Mouse (Mus musculus) intestine, embryonic 14.5 days (tissue): ENCODE data around the gene Cldn2. TPM values are rescaled to one million over a fixed set of nuclear protein-coding genes. Genes with fewer than 3 reads are reported as not detected.

Source experiments
- ATAC-seq: fragments of 200-750 bp; cut with Nextera tagmentation; replicated peaks from 2 replicates; pipeline ENCODE4 v1.8.0; 2017; ENCODE audit warnings: low read depth, moderate number of reproducible peaks, moderate TSS enrichment, moderate library complexity; ENCODE audit not compliant: low FRiP score, low TSS enrichment
- DNase-seq: peaks from one replicate; pipeline ENCODE4 v3.0.0-alpha.2; 2018; ENCODE audit warnings: low spot score
- H3K27ac ChIP-seq: fragments of 300-500 bp; sonication (generic); 2 replicates; pipeline ENCODE4 v1.5.1; 2014; ENCODE audit warnings: low read depth, mild to moderate bottlenecking, control low read depth
- H3K27me3 ChIP-seq: fragments of 300-500 bp; sonication (generic); replicated peaks from 2 replicates; pipeline ENCODE4 v1.6.1; 2014; ENCODE audit warnings: low read length, control low read depth; ENCODE audit not compliant: control insufficient read depth, insufficient read depth
- H3K36me3 ChIP-seq: fragments of 300-500 bp; sonication (generic); 2 replicates; pipeline ENCODE4 v1.6.1; 2014; ENCODE audit warnings: low read length, control low read depth; ENCODE audit not compliant: control insufficient read depth, insufficient read depth
- H3K4me1 ChIP-seq: fragments of 300-500 bp; sonication (generic); replicated peaks from 2 replicates; pipeline ENCODE4 v1.6.1; 2014; ENCODE audit warnings: low read length, control low read depth, mixed read lengths; ENCODE audit not compliant: control insufficient read depth, insufficient read depth
- H3K4me2 ChIP-seq: fragments of 300-500 bp; sonication (generic); 2 replicates; pipeline ENCODE4 v1.6.1; 2014; ENCODE audit warnings: low read length
- H3K4me3 ChIP-seq: fragments of 300-500 bp; sonication (generic); 2 replicates; pipeline ENCODE4 v1.5.1; 2014; ENCODE audit warnings: low read depth, low read length, control low read depth, mixed read lengths
- H3K9ac ChIP-seq: fragments of 300-500 bp; sonication (generic); 2 replicates; pipeline ENCODE4 v1.6.1; 2014; ENCODE audit warnings: mild to moderate bottlenecking, low read length
- H3K9me3 ChIP-seq: fragments of 300-500 bp; sonication (generic); 2 replicates; pipeline ENCODE4 v1.6.1; 2016; ENCODE audit warnings: low read length, control low read depth; ENCODE audit not compliant: control insufficient read depth
- WGBS: fragments of 180-500 bp; shearing (Covaris S2); extraction: QIAGEN DNeasy Blood & Tissue Kit; methylation state at CpG from one replicate; pipeline ENCODE4 v1.1.7; 2014; 5-methylcytosine and 5-hydroxymethylcytosine counted together
- polyA plus RNA-seq: library from polyadenylated mRNA; unstranded; fragments of >200 nt; fragmentation: Nextera tagmentation; extraction: Ambion mirVana; gene quantifications from 2 replicates; pipeline ENCODE4 v1.2.1, GENCODE M21; 2014

The Cldn2 gene
- polyA plus RNA-seq, 1 experiment from 2014 or later, result 8.7 TPM

DNA sequence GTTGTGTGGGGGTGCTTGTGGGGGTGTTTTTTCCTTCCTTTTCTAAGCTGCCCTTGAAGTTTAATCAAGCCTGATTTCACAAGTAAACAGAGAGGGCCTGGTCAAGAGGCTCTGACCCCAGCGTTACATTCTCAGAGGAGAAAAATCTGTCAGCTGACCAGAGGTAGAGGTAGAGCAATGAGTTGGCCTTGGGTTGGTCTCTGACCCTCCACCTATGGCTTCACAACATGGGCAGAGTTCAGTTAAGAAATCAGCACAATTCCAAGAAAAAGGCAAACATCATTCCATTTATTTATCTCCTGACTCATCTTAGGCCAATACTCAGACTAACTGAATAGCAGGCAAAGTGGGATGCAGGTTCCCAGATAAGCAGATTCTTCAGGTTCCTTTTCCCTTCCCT lies 21.7 kb upstream of the Cldn2 start:
- H3K27me3 ChIP-seq, result 0 out of 2 replicates have a peak, but pooled peaks cover 3% of the 10 kb centered on the region
- 67% methylated on average over 1 of the region's 1 CpGs for WGBS

DNA sequence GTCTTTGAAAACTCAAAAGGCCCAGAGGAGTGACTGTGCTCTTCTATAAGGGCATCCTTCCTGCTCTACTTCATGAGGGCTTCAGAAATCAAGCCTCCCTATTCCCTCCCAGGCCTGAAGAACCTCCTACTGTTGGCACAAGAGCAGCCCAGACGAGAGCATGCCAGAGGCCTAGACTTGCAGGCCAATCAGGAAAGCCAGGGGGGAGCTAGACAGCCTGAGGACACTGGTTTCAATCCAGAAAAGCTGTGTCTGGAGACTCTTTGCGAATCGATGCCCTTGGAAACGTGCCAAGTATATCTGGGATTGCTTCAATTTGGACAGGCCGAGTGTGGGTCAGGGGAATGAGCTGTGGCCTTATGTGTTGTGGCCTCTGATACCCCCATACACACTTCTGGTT lies 21.2 kb upstream of the Cldn2 start:
- H3K4me2 ChIP-seq, result no peak overlapping the region
- no peaks in the 10 kb centered on the region for H3K9me3 ChIP-seq
- H3K9ac ChIP-seq, result no peak overlapping the region
- H3K36me3 ChIP-seq, result no peaks in the 10 kb centered on the region
- H3K27ac ChIP-seq, result no peak overlapping the region
- DNase-seq, result no peak
- 58% methylated on average over 5 of the region's 5 CpGs for WGBS
- H3K4me3 ChIP-seq, result no peak overlapping the region
- no peak for ATAC-seq
- H3K27me3 ChIP-seq, result 0 out of 2 replicates have a peak, but pooled peaks cover 3% of the 10 kb centered on the region
- no peaks in the 10 kb centered on the region for H3K4me1 ChIP-seq

More for the DNA sequence above, 21.7 kb upstream of the Cldn2 start:
- no peak for ATAC-seq
- no peak overlapping the region for H3K9ac ChIP-seq
- no peaks in the 10 kb centered on the region for H3K9me3 ChIP-seq
- no peaks in the 10 kb centered on the region for H3K4me1 ChIP-seq
- DNase-seq, result no peak
- H3K4me2 ChIP-seq, result no peak overlapping the region
- no peak overlapping the region for H3K27ac ChIP-seq
- no peaks in the 10 kb centered on the region for H3K36me3 ChIP-seq
- no peak overlapping the region for H3K4me3 ChIP-seq

- no peak overlapping the region for H3K4me2 ChIP-seq
- H3K4me3 ChIP-seq, result no peak overlapping the region
- H3K27me3 ChIP-seq, result 0 out of 2 replicates have a peak, but pooled peaks cover 3% of the 10 kb centered on the region
- DNase-seq, result no peak
- WGBS, result 31% methylated on average over 3 of the region's 3 CpGs
- H3K9me3 ChIP-seq, result no peaks in the 10 kb centered on the region
- H3K27ac ChIP-seq, result no peak overlapping the region
- no peaks in the 10 kb centered on the region for H3K4me1 ChIP-seq
- H3K36me3 ChIP-seq, result no peaks in the 10 kb centered on the region
- no peak for ATAC-seq
- no peak overlapping the region for H3K9ac ChIP-seq
These were observed 19.6 kb upstream of the Cldn2 start for GRCm38 (mm10) chrX:139780988-139781387.

GRCm38 (mm10) chrX:139781563-139781962 lies 19.1 kb upstream of the Cldn2 start:
- DNase-seq (no peak), ATAC-seq (no peak)
- Histone ChIP-seq H3K4me3 (no peak overlapping the region), H3K36me3 (no peaks in the 10 kb centered on the region), H3K4me2 (no peak overlapping the region), H3K4me1 (no peaks in the 10 kb centered on the region), H3K27ac (no peak overlapping the region), H3K9ac (no peak overlapping the region), H3K27me3 (no peaks in the 10 kb centered on the region), H3K9me3 (no peaks in the 10 kb centered on the region)
- WGBS, result 72% methylated on average over 4 of the region's 4 CpGs

- DNase-seq, result no peak
- no peaks in the 10 kb centered on the region for H3K27me3 ChIP-seq
- ATAC-seq, result no peak
- no peak within 1 kb of the TSS for H3K27ac ChIP-seq
- H3K9me3 ChIP-seq, result no peaks in the 10 kb centered on the region
- 46% methylated on average over 6 of the region's 6 CpGs for WGBS
- H3K36me3 ChIP-seq, result no peaks in the 10 kb centered on the region
- H3K9ac ChIP-seq, result no peak within 1 kb of the TSS
- no peak within 1 kb of the TSS for H3K4me2 ChIP-seq
- H3K4me3 ChIP-seq, result no peak within 1 kb of the TSS
- no peaks in the 10 kb centered on the region for H3K4me1 ChIP-seq
These were observed 18.2 kb upstream of the Cldn2 start, which contains the start of gene Ripply1 for GRCm38 (mm10) chrX:139782278-139783044. TSS of gene Ripply1 (minus strand) at chrX:139782353.

- no peak for DNase-seq
- H3K4me1 ChIP-seq, result no peaks in the 10 kb centered on the region
- WGBS, result 71% methylated on average over 3 of the region's 3 CpGs
- H3K4me2 ChIP-seq, result no peak overlapping the region
- no peaks in the 10 kb centered on the region for H3K27me3 ChIP-seq
- no peaks in the 10 kb centered on the region for H3K9me3 ChIP-seq
- no peak overlapping the region for H3K27ac ChIP-seq
- H3K36me3 ChIP-seq, result no peaks in the 10 kb centered on the region
- no peak overlapping the region for H3K9ac ChIP-seq
- no peak for ATAC-seq
- H3K4me3 ChIP-seq, result no peak overlapping the region
These were observed 17.6 kb upstream of the Cldn2 start for GRCm38 (mm10) chrX:139783045-139783422.

- WGBS, result 14% methylated on average over 1 of the region's 1 CpGs
- no peaks in the 10 kb centered on the region for H3K4me1 ChIP-seq
- DNase-seq, result peak; percentile 13
- no peak overlapping the region for H3K9ac ChIP-seq
- no peak overlapping the region for H3K4me2 ChIP-seq
- no peak for ATAC-seq
- H3K4me3 ChIP-seq, result no peak overlapping the region
- H3K36me3 ChIP-seq, result no peaks in the 10 kb centered on the region
- H3K27me3 ChIP-seq, result no peaks in the 10 kb centered on the region
- no peak overlapping the region for H3K27ac ChIP-seq
- H3K9me3 ChIP-seq, result no peaks in the 10 kb centered on the region
These were observed 14.9 kb upstream of the Cldn2 start for GRCm38 (mm10) chrX:139785764-139786163.

- Histone ChIP-seq H3K4me2 (no peak overlapping the region), H3K9me3 (no peaks in the 10 kb centered on the region), H3K4me3 (no peak overlapping the region), H3K27ac (no peak overlapping the region), H3K4me1 (no peaks in the 10 kb centered on the region), H3K27me3 (no peaks in the 10 kb centered on the region), H3K36me3 (no peaks in the 10 kb centered on the region), H3K9ac (no peak overlapping the region)
- 60% methylated on average over 7 of the region's 7 CpGs for WGBS
- no peak for ATAC-seq
- no peak for DNase-seq
These were observed 6.4 kb upstream of the Cldn2 start for GRCm38 (mm10) chrX:139794072-139794845.
